Mouse (Mus musculus) adrenal gland, adult 18-20 months (tissue): ENCODE measurements around the gene Fam104a. TPM values are rescaled to one million over a fixed set of nuclear protein-coding genes. Genes with fewer than 3 reads are reported as not detected.

Experiments
- DNase-seq, 2 experiments: peaks; one replicate each; pipeline ENCODE4 v3.0.0; 2021 to 2022; ENCODE audit warnings: low spot score in 2 of 2
- total RNA-seq, 2 experiments: library from RNA; stranded (reverse); gene quantifications; 1 replicate in 1 of 2; 2 replicates in 1 of 2; pipeline ENCODE4 v1.2.3; 2021

The Fam104a gene
- total RNA-seq, 2 experiments from 2014 or later, result 32.9 to 36.0 TPM

GRCm38 (mm10) chr11:113705966-113706652 is 22.2 kb upstream of the Fam104a start:
- no peak for DNase-seq

GRCm38 (mm10) chr11:113703758-113704157 is 19.8 kb upstream of the Fam104a start:
- peak; percentile 82 to 83 for DNase-seq

GRCm38 (mm10) chr11:113699643-113700042 is 15.7 kb upstream of the Fam104a start:
- DNase-seq, result no peak

- no peak for DNase-seq
Measured at GRCm38 (mm10) chr11:113698013-113698545, 14.1 kb upstream of the Fam104a start.

- DNase-seq, result no peak
Measured at GRCm38 (mm10) chr11:113697571-113697970, 13.6 kb upstream of the Fam104a start.

- no peak for DNase-seq
Measured at GRCm38 (mm10) chr11:113691851-113692250, 7.9 kb upstream of the Fam104a start.

- DNase-seq, result peak in 1 of 2 experiments; percentile 19
Measured at GRCm38 (mm10) chr11:113691318-113691717, 7.4 kb upstream of the Fam104a start.

- no peak for DNase-seq
Measured at GRCm38 (mm10) chr11:113690506-113690905, 6.6 kb upstream of the Fam104a start.

- DNase-seq, result no peak
Measured at GRCm38 (mm10) chr11:113687031-113687430, 3.1 kb upstream of the Fam104a start.

GRCm38 (mm10) chr11:113684707-113685426 is 912 bp upstream of the Fam104a start:
- no peak for DNase-seq

- no peak for DNase-seq
Measured at GRCm38 (mm10) chr11:113683627-113683956, 363 bp downstream of the Fam104a start.

- peak; percentile 59 to 61 for DNase-seq
Measured at GRCm38 (mm10) chr11:113682897-113683626, 893 bp downstream of the Fam104a start.

- DNase-seq, result no peak
Measured at GRCm38 (mm10) chr11:113681979-113682378, 2.0 kb downstream of the Fam104a start.

GRCm38 (mm10) chr11:113680954-113681353 is 3.0 kb downstream of the Fam104a start:
- DNase-seq, result no peak

GRCm38 (mm10) chr11:113678373-113678772 is 5.6 kb downstream of the Fam104a start:
- no peak for DNase-seq

- DNase-seq, result no peak
Measured at GRCm38 (mm10) chr11:113677378-113677777, 6.6 kb downstream of the Fam104a start.

- DNase-seq, result no peak
Measured at GRCm38 (mm10) chr11:113676847-113677246, 7.1 kb downstream of the Fam104a start.

GRCm38 (mm10) chr11:113674595-113674994 is 9.4 kb downstream of the Fam104a start:
- DNase-seq, result peak in 1 of 2 experiments; percentile 16

GRCm38 (mm10) chr11:113673614-113674013 is 10.3 kb downstream of the Fam104a start:
- DNase-seq, result no peak

GRCm38 (mm10) chr11:113669711-113670110 is 14.2 kb downstream of the Fam104a start:
- no peak for DNase-seq

- no peak for DNase-seq
Measured at GRCm38 (mm10) chr11:113668857-113669256, 15.1 kb downstream of the Fam104a start.

GRCm38 (mm10) chr11:113667704-113668103 is 16.3 kb downstream of the Fam104a start:
- DNase-seq, result no peak
